Mouse (Mus musculus): ENCODE measurements around the gene Atg9b.

Gene Atg9b

DNA sequence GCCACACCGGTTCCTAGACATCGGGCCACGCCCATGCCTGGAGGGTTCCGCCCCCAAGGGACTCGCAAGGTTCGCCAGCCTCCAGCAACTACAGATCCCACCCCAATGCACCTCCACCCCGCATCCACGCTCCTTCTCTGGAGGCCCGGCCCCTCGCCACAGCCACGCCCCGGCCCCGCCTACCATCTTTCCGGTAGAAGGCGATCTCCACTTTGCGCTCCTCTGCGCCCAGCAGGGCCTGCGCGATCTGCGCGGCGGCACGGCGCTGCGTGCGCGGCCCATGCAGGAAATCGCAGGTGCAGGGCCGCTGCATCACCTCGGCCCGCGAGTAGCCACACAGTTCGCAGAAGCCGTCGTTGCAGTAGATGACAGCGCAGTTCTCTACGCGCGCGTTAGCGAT is 43.8 kb downstream of the Atg9b start:
- peak; percentile 63 for DNase-seq

DNA sequence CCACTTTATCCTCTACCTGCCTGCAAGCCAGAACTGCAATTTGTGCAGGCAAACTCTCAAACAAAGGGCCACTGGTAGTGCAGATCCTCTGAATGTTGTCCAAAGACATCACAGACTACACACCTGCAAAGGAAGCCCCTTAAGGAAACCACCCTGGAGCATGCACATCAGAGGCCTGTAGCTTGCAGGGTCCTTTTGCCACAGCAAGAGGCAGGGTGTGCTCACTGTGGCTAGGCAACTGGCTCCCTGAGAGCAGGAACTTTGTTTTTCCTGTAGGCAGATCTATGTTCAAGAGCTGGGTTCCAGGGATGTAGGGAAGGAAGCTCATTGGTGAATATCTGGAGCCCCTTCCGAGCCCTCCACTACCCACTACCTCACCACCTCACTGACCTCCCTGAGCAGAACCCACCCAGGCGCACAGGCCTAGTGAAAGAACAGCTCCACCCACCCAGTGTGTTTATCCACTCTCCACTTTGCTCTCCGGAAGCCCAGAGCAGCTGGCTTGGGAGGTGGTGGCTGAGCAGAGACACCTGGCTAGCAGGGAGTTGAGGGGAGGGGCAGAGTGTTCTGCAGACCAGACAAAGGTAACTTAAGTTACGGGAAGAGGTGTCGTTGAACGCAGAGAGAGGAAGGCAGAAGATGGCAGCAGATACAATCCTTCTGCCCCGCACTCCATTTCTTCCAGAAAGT is 44.6 kb downstream of the Atg9b start:
- DNase-seq: no peak

DNA sequence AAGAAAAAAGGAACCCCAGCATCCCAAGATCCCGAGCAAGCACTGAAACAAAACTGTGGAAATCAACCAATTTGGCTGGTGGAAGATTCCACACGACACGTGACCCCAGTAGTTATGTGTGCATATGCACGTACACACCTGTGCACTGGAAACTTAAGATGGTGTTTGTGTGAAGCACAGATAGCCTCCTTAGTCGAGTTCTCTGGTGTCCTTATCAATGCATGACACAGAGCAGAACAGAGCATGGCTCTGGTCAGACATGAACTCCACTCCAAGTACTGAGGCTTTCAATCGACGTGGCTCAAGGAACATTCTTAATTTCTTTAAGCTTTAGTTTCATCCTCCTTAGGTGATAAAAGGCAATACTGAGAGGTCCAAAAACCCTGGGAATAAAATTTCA is 45.6 kb downstream of the Atg9b start:
- DNase-seq: no peak

GRCm38 (mm10) chr5:24344477-24345051 is 47.4 kb downstream of the Atg9b start:
- no peak for DNase-seq

DNA sequence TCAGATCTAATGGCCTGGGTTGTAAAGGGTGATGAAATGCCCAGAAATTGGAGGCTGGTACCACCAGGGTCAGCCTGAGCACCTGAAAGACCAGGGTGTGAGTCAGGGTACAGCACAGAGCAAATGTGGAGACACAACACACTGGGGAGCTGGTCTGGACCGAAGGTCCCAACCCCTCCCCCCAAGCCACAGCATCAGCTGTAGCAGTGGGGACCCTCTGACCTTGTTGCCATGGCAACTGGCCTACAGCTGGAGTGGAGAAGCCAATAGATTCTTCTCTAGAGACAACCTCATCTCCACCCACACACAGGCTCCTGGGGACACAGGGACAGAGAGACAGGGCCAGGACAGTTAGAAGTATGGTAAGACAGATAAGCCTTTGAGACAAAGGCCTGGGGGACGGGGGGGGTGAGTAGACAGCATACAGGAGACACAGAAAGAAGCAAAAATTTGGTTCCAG is 47.9 kb downstream of the Atg9b start:
- DNase-seq: no peak

DNA sequence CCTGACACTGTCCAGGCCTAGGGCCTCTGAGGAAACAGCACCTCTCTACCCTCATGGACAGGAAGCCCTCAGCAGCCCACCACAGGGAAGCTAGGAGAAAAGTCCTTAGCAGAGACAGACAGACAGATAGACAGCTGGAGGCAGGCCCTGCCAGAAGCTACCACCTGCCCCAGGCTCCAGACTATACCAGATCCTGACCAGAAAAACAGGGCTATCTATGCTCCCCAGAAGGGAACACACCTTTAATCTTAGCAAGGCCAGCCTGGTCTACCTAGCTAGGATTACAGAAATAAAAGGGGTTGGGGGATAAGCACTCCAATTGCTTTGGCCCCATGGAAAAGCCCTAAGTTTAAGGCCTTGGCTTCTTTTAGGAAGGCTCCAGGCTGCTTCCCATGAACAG is 48.6 kb downstream of the Atg9b start:
- DNase-seq: no peak

GRCm38 (mm10) chr5:24342966-24343365 is 49.0 kb downstream of the Atg9b start:
- no peak for DNase-seq

- no peak for DNase-seq
Observed at GRCm38 (mm10) chr5:24342205-24342963, 49.6 kb downstream of the Atg9b start.

DNA sequence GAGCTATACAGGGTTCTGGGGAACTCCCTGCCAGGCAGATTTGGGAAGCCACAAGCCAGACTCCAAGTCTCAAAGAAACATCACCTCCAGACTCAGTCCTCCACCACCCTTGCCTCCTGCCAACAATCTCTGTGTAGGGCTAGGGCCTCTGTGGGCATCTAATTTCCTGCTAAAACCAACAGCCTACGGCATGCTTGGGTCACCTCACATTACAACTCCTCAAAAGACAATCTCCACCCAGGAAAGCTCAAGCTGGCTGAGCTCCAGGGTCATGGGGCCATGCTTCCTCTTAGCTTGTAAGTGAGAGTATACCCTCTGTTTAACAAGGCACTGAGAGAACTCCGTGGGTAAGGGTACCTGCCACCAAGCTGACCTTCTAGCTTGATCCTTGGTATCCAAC is 54.1 kb downstream of the Atg9b start:
- no peak for DNase-seq

DNA sequence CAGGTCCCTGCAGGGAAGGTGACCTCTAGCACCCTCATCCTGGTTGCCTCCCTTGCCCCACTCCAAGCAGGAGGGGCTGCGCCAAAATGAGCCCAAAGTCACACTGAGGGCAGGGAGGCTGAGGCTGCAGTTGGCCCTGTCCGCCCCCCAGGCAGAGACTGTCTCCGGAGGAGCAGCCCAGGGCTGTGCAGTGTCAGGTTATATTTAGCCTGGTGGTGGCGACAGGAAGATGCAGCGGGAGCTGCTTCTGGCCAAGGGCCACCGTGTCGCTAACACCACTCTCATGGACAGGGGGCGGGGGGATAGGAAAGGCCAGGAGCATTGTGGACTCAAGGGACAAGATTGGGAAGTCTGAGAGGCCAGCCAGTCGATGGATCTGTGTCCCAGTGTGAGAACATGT is 54.6 kb downstream of the Atg9b start:
- no peak for DNase-seq

DNA sequence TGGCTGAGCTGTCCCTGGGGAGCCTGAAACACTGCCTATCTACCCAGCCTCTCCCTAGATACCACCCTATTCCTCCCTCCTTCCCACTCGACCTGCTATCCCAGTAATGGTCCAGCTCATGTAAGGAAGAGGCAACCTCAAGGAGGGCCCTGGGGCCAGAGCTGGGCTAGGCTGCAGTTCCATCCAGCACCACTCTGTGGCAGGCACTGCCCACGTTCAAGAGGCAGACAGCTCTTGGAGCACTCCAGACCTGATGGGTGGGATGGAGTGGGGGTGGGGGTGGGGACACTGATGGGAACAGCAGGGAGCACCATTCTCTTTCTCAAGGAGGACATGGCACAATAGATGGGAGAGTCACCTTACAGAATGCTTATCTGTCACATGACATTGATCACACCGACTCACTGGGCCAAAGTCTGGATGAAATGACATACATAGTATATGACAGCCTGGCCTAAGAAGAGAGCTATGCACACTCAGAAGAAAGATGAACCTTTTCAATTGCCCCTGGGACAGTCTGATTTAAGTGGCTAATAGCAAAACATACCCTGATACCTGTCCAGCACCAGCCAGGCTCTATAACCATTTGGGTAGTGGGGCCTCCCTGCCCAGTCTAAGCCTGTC is 55.9 kb downstream of the Atg9b start:
- peak; percentile 57 for DNase-seq

GRCm38 (mm10) chr5:24334749-24335148 is 57.2 kb downstream of the Atg9b start:
- no peak for DNase-seq
